Mouse (Mus musculus) heart, embryonic 10.5 days (tissue): ENCODE data around the gene Aldob. TPM values are rescaled to one million over a fixed set of nuclear protein-coding genes. Genes with fewer than 3 reads are reported as not detected.

Experiments
- DNase-seq: peaks from one replicate; pipeline ENCODE4 v3.0.0-alpha.2; 2017; ENCODE audit warnings: low spot score
- H3K27ac ChIP-seq: fragments of 300-500 bp; sonication (generic); 2 replicates; pipeline ENCODE4 v1.5.1; 2016; ENCODE audit warnings: mild to moderate bottlenecking
- H3K27me3 ChIP-seq: fragments of 300-500 bp; sonication (generic); 2 replicates; pipeline ENCODE4 v1.6.1; 2016; ENCODE audit warnings: mild to moderate bottlenecking; ENCODE audit not compliant: poor library complexity, insufficient read depth, severe bottlenecking
- H3K36me3 ChIP-seq: fragments of 300-500 bp; sonication (generic); 2 replicates; pipeline ENCODE4 v1.6.1; 2016; ENCODE audit warnings: mild to moderate bottlenecking, moderate library complexity
- H3K4me1 ChIP-seq: fragments of 300-500 bp; sonication (generic); 2 replicates; pipeline ENCODE4 v1.6.1; 2016; ENCODE audit warnings: mild to moderate bottlenecking
- H3K4me3 ChIP-seq: fragments of 300-500 bp; sonication (generic); 2 replicates; pipeline ENCODE4 v1.5.1; 2016; ENCODE audit warnings: mild to moderate bottlenecking, moderate library complexity
- H3K9me3 ChIP-seq: fragments of 300-500 bp; sonication (generic); 2 replicates; pipeline ENCODE4 v1.6.1; 2016; ENCODE audit warnings: mild to moderate bottlenecking, moderate library complexity
- WGBS: fragments of 180-500 bp; shearing (Covaris S2); methylation state at CpG from one replicate; pipeline ENCODE4 v1.1.7; 2016; 5-methylcytosine and 5-hydroxymethylcytosine counted together
- polyA plus RNA-seq: library from polyadenylated mRNA; unstranded; fragments of >200 nt; fragmentation: Nextera tagmentation; extraction: Ambion mirVana; gene quantifications from 2 replicates; pipeline ENCODE4 v1.2.1, GENCODE M21; 2016

Gene Aldob
- polyA plus RNA-seq = 0.74 TPM in 1 of 2 replicates, not detected in the other

GRCm38 (mm10) chr4:49549383-49549782 lies at the start of gene Aldob:
Gene Aldob, minus strand, starts transcription at chr4:49549546.
- H3K27ac ChIP-seq = no peak within 1 kb of the TSS
- WGBS = 38% methylated on average over 3 of the region's 3 CpGs

GRCm38 (mm10) chr4:49597183-49598100 lies 48.1 kb upstream of the Aldob start, which contains the start of gene Tmem246:
Gene Tmem246, minus strand, starts transcription at chr4:49597876.
- peak; percentile 88 for DNase-seq
- peak within 1 kb of the TSS; percentile 95 for H3K27ac ChIP-seq

More at GRCm38 (mm10) chr4:49549383-49549782, at the start of gene Aldob:
- H3K4me3 ChIP-seq = no peak within 1 kb of the TSS
- H3K36me3 ChIP-seq = no peaks in the 10 kb centered on the region
- no peaks in the 10 kb centered on the region for H3K4me1 ChIP-seq
- H3K27me3 ChIP-seq = no peaks in the 10 kb centered on the region
- no peaks in the 10 kb centered on the region for H3K9me3 ChIP-seq
- no peak for DNase-seq

GRCm38 (mm10) chr4:49596846-49597182 lies 47.5 kb upstream of the Aldob start:
- DNase-seq = no peak
- WGBS = under 1% methylated on average over 20 of the region's 20 CpGs
- Histone ChIP-seq H3K4me1 (0 out of 2 replicates have a peak, but pooled peaks cover 7% of the 10 kb centered on the region), H3K27me3 (no peaks in the 10 kb centered on the region), H3K9me3 (no peaks in the 10 kb centered on the region), H3K27ac (peak overlapping the region; percentile 95), H3K4me3 (peak overlapping the region; percentile 88), H3K36me3 (no peaks in the 10 kb centered on the region)

More at GRCm38 (mm10) chr4:49597183-49598100, 48.1 kb upstream of the Aldob start, which contains the start of gene Tmem246:
- Histone ChIP-seq H3K4me3 (peak within 1 kb of the TSS; percentile 88), H3K9me3 (no peaks in the 10 kb centered on the region), H3K36me3 (no peaks in the 10 kb centered on the region), H3K4me1 (0 out of 2 replicates have a peak, but pooled peaks cover 7% of the 10 kb centered on the region), H3K27me3 (no peaks in the 10 kb centered on the region; the same call in 1 of the 2 replicates)
- under 1% methylated on average over 71 of the region's 77 CpGs for WGBS

- DNase-seq = no peak
- H3K36me3 ChIP-seq = peaks cover 21% of the 10 kb centered on the region
- no peaks in the 10 kb centered on the region for H3K9me3 ChIP-seq
- no peaks in the 10 kb centered on the region for H3K27me3 ChIP-seq
- 0 out of 2 replicates have a peak, but pooled peaks cover 2% of the 10 kb centered on the region for H3K4me1 ChIP-seq
- H3K4me3 ChIP-seq = no peak overlapping the region
- WGBS = 77% methylated on average over 2 of the region's 2 CpGs
- no peak overlapping the region for H3K27ac ChIP-seq
Observed at GRCm38 (mm10) chr4:49590152-49590551, 40.8 kb upstream of the Aldob start.

GRCm38 (mm10) chr4:49586811-49587210 lies 37.5 kb upstream of the Aldob start:
- no peak overlapping the region for H3K4me3 ChIP-seq
- no peaks in the 10 kb centered on the region for H3K27me3 ChIP-seq
- 90% methylated on average over 10 of the region's 10 CpGs for WGBS
- H3K36me3 ChIP-seq = peaks cover 22% of the 10 kb centered on the region
- no peak overlapping the region for H3K27ac ChIP-seq
- no peaks in the 10 kb centered on the region for H3K9me3 ChIP-seq
- DNase-seq = no peak
- H3K4me1 ChIP-seq = 0 out of 2 replicates have a peak, but pooled peaks cover 3% of the 10 kb centered on the region

- H3K4me1 ChIP-seq = 0 out of 2 replicates have a peak, but pooled peaks cover 3% of the 10 kb centered on the region
- H3K9me3 ChIP-seq = no peaks in the 10 kb centered on the region
- H3K36me3 ChIP-seq = peaks cover 22% of the 10 kb centered on the region
- no peak overlapping the region for H3K4me3 ChIP-seq
- H3K27me3 ChIP-seq = no peaks in the 10 kb centered on the region
- WGBS = 71% methylated on average over 7 of the region's 7 CpGs
- DNase-seq = no peak
- no peak overlapping the region for H3K27ac ChIP-seq
Observed at GRCm38 (mm10) chr4:49585524-49586101, 36.3 kb upstream of the Aldob start.

GRCm38 (mm10) chr4:49583965-49584831 lies 34.9 kb upstream of the Aldob start:
- 0 out of 2 replicates have a peak, but pooled peaks cover 3% of the 10 kb centered on the region for H3K4me1 ChIP-seq
- no peaks in the 10 kb centered on the region for H3K27me3 ChIP-seq
- DNase-seq = no peak
- WGBS = 59% methylated on average over 14 of the region's 14 CpGs
- H3K4me3 ChIP-seq = no peak overlapping the region
- H3K27ac ChIP-seq = peak overlapping the region; percentile 11; the same call in 1 of the 2 replicates
- no peaks in the 10 kb centered on the region for H3K9me3 ChIP-seq
- peaks cover 22% of the 10 kb centered on the region for H3K36me3 ChIP-seq

GRCm38 (mm10) chr4:49581256-49581655 lies 31.9 kb upstream of the Aldob start:
- H3K4me3 ChIP-seq = no peak overlapping the region
- 49% methylated on average over 4 of the region's 4 CpGs for WGBS
- H3K36me3 ChIP-seq = peaks cover 12% of the 10 kb centered on the region
- no peaks in the 10 kb centered on the region for H3K9me3 ChIP-seq
- no peaks in the 10 kb centered on the region for H3K27me3 ChIP-seq
- DNase-seq = no peak
- H3K4me1 ChIP-seq = 0 out of 2 replicates have a peak, but pooled peaks cover 3% of the 10 kb centered on the region
- H3K27ac ChIP-seq = no peak overlapping the region

- H3K9me3 ChIP-seq = no peaks in the 10 kb centered on the region
- 82% methylated on average over 4 of the region's 4 CpGs for WGBS
- no peak overlapping the region for H3K4me3 ChIP-seq
- no peaks in the 10 kb centered on the region for H3K36me3 ChIP-seq
- no peak overlapping the region for H3K27ac ChIP-seq
- H3K27me3 ChIP-seq = 0 out of 2 replicates have a peak, but pooled peaks cover 3% of the 10 kb centered on the region
- no peaks in the 10 kb centered on the region for H3K4me1 ChIP-seq
- DNase-seq = no peak
Observed at GRCm38 (mm10) chr4:49572194-49572593, 22.8 kb upstream of the Aldob start.

GRCm38 (mm10) chr4:49567613-49568012 lies 18.3 kb upstream of the Aldob start:
- 0 out of 2 replicates have a peak, but pooled peaks cover 3% of the 10 kb centered on the region for H3K27me3 ChIP-seq
- H3K4me3 ChIP-seq = no peak overlapping the region
- H3K9me3 ChIP-seq = no peaks in the 10 kb centered on the region
- H3K36me3 ChIP-seq = no peaks in the 10 kb centered on the region
- 22% methylated on average over 3 of the region's 3 CpGs for WGBS
- H3K27ac ChIP-seq = no peak overlapping the region
- DNase-seq = no peak
- no peaks in the 10 kb centered on the region for H3K4me1 ChIP-seq

GRCm38 (mm10) chr4:49559915-49560772 lies 10.8 kb upstream of the Aldob start:
- Histone ChIP-seq H3K36me3 (no peaks in the 10 kb centered on the region), H3K4me3 (no peak overlapping the region), H3K27me3 (no peaks in the 10 kb centered on the region), H3K4me1 (0 out of 2 replicates have a peak, but pooled peaks cover 4% of the 10 kb centered on the region), H3K27ac (no peak overlapping the region), H3K9me3 (no peaks in the 10 kb centered on the region)
- 67% methylated on average over 20 of the region's 20 CpGs for WGBS
- DNase-seq = no peak
